Mouse (Mus musculus): ENCODE data around the gene Gcnt4.

Gcnt4 gene

DNA sequence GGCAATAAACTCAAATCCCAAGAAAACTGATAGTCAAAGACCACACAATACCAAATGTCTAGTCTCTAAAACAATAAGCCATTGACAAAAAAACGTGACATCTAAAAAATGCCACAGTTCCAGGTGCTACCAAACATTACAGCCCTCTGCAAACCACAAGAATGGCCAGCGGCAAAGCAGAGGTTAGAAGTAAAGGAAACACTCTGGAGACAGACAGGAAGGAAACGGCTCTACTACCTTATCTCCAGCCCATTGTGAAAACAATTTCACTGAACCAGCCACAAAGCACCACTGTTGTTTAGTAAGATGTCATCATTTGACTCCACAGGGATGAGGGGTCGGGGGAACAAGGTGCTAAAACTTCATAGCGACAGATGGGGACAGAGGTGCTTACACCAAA, 70.8 kb downstream of the Gcnt4 start:
- DNase-seq, result no peak

DNA sequence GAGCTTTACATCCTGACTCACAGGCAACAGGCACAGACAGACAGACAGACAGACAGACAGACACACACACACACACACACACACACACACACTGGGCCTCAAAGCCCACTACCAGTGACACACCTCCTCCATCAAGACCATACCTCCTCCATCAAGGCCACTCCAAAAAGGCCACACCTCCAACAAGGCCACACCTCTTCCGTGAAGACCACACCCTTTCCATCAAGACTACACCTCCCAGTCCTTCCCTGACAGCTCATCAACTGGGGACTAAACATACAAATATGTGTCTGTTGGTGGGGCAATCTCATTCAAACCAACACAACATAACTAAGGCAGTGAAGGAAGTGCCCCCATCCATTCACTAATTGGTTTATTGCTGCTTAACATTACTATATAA, 72.6 kb downstream of the Gcnt4 start:
- no peak for DNase-seq
